Mouse (Mus musculus) hindbrain, postnatal 0 days (tissue): ENCODE results near the gene Aspg. TPM values are rescaled to one million over a fixed set of nuclear protein-coding genes. Genes with fewer than 3 reads are reported as not detected.

ENCODE experiments used
- ATAC-seq: fragments of 200-750 bp; cut with Nextera tagmentation; 2 replicates; pipeline ENCODE4 v1.8.0; 2017; ENCODE audit warnings: mild to moderate bottlenecking, moderate TSS enrichment, moderate library complexity
- DNase-seq: peaks from one replicate; pipeline ENCODE4 v3.0.0-alpha.2; 2015; ENCODE audit warnings: low spot score
- H3K27ac ChIP-seq: fragments of 300-500 bp; sonication (generic); 2 replicates; pipeline ENCODE4 v1.5.1; 2014; ENCODE audit warnings: mild to moderate bottlenecking
- H3K27me3 ChIP-seq: fragments of 300-500 bp; sonication (generic); 2 replicates; pipeline ENCODE4 v1.6.1; 2014; ENCODE audit warnings: low read length, mixed read lengths; ENCODE audit not compliant: insufficient read depth
- H3K36me3 ChIP-seq: fragments of 300-500 bp; sonication (generic); 2 replicates; pipeline ENCODE4 v1.6.1; 2014; ENCODE audit warnings: low read length, mixed read lengths; ENCODE audit not compliant: insufficient read depth
- H3K4me1 ChIP-seq: fragments of 300-500 bp; sonication (generic); 2 replicates; pipeline ENCODE4 v1.6.1; 2014; ENCODE audit warnings: antibody characterized with exemption, low read length, mixed read lengths; ENCODE audit not compliant: insufficient read depth
- H3K4me2 ChIP-seq: fragments of 300-500 bp; sonication (generic); 2 replicates; pipeline ENCODE4 v1.6.1; 2014; ENCODE audit warnings: low read depth, mild to moderate bottlenecking, low read length, moderate library complexity, mixed read lengths
- H3K4me3 ChIP-seq: fragments of 300-500 bp; sonication (generic); 2 replicates; pipeline ENCODE4 v1.5.1; 2014; ENCODE audit warnings: low read length
- H3K9ac ChIP-seq: fragments of 300-500 bp; sonication (generic); replicated peaks from 2 replicates; pipeline ENCODE4 v1.6.1; 2014; ENCODE audit warnings: mild to moderate bottlenecking, low read length, moderate library complexity, mixed read lengths
- H3K9me3 ChIP-seq: fragments of 300-500 bp; sonication (generic); 2 replicates; pipeline ENCODE4 v1.6.1; 2016; ENCODE audit warnings: low read length, mixed read lengths
- CTCF ChIP-seq: IDR thresholded peaks from 2 replicates; pipeline ENCODE4 v1.5.1; 2016; ENCODE audit warnings: antibody characterized with exemption, control low read depth, low read depth
- WGBS: fragments of 180-500 bp; shearing (Covaris S2); extraction: QIAGEN DNeasy Blood & Tissue Kit; methylation state at CpG from one replicate; pipeline ENCODE4 v1.1.7; 2014; 5-methylcytosine and 5-hydroxymethylcytosine counted together
- microRNA counts: library from miRNA; unstranded; fragments of <30 nt; microRNA quantifications from one replicate; lab custom pipeline; 2015
- microRNA-seq, 2 experiments: library from miRNA; unstranded; fragments of <30 nt; microRNA quantifications; one replicate each; pipeline ENCODE4; 2016
- polyA plus RNA-seq: library from polyadenylated mRNA; unstranded; fragments of >200 nt; fragmentation: Nextera tagmentation; extraction: Ambion mirVana; gene quantifications from 2 replicates; pipeline ENCODE4 v1.2.1, GENCODE M21; 2015
- total RNA-seq: library from RNA; depleted of rRNA; stranded (reverse); fragments of >200 nt; gene quantifications from 2 replicates; pipeline ENCODE4 v1.2.3, GENCODE M21; 2014; rRNA removed

Aspg gene
- total and polyA plus RNA-seq, 2 experiments from 2014 or later = 1.8 to 7.8 TPM

GRCm38 (mm10) chr12:112164840-112165219 is 58.4 kb downstream of the Aspg start:
- no peak for DNase-seq
- WGBS = 70% methylated on average over 6 of the region's 6 CpGs
- ATAC-seq = no peak
- no peak overlapping the region for H3K27ac ChIP-seq
- no peaks in the 10 kb centered on the region for H3K9me3 ChIP-seq
- TF ChIP-seq CTCF = no peak
- H3K27me3 ChIP-seq = no peaks in the 10 kb centered on the region
- H3K4me2 ChIP-seq = no peak overlapping the region
- H3K4me3 ChIP-seq = no peak overlapping the region
- peaks cover 9% of the 10 kb centered on the region; the same call in 1 of the 2 replicates for H3K4me1 ChIP-seq
- no peak overlapping the region for H3K9ac ChIP-seq
- H3K36me3 ChIP-seq = no peaks in the 10 kb centered on the region

GRCm38 (mm10) chr12:112169240-112169639 is 62.8 kb downstream of the Aspg start:
- Histone ChIP-seq H3K36me3 (no peaks in the 10 kb centered on the region; the same call in 1 of the 2 replicates), H3K4me1 (peaks cover 14% of the 10 kb centered on the region), H3K4me3 (no peak overlapping the region), H3K9me3 (no peaks in the 10 kb centered on the region), H3K27me3 (no peaks in the 10 kb centered on the region), H3K4me2 (no peak overlapping the region), H3K9ac (no peak overlapping the region), H3K27ac (no peak overlapping the region)
- TF ChIP-seq CTCF = no peak
- DNase-seq (peak; percentile 31), ATAC-seq (no peak)
- WGBS = 61% methylated on average over 5 of the region's 5 CpGs

- peaks cover 11% of the 10 kb centered on the region; the same call in 1 of the 2 replicates for H3K4me1 ChIP-seq
- no peak for TF ChIP-seq CTCF
- H3K27me3 ChIP-seq = no peaks in the 10 kb centered on the region
- H3K27ac ChIP-seq = peak overlapping the region; percentile 62
- H3K9me3 ChIP-seq = no peaks in the 10 kb centered on the region
- H3K4me2 ChIP-seq = no peak overlapping the region
- ATAC-seq = peak; percentile 52; the same call in 1 of the 2 replicates
- WGBS = 21% methylated on average over 20 of the region's 20 CpGs
- peak; percentile 41 for DNase-seq
- H3K4me3 ChIP-seq = no peak overlapping the region
- no peaks in the 10 kb centered on the region; the same call in 1 of the 2 replicates for H3K36me3 ChIP-seq
- H3K9ac ChIP-seq = no peak overlapping the region
These were observed 64.4 kb downstream of the Aspg start for GRCm38 (mm10) chr12:112170671-112171574.

GRCm38 (mm10) chr12:112171657-112172056 is 65.2 kb downstream of the Aspg start:
- no peak overlapping the region for H3K4me3 ChIP-seq
- H3K27me3 ChIP-seq = no peaks in the 10 kb centered on the region
- H3K4me1 ChIP-seq = peaks cover 11% of the 10 kb centered on the region; the same call in 1 of the 2 replicates
- TF ChIP-seq CTCF = no peak
- H3K9ac ChIP-seq = no peak overlapping the region
- H3K9me3 ChIP-seq = no peaks in the 10 kb centered on the region
- peak overlapping the region; percentile 62 for H3K27ac ChIP-seq
- H3K4me2 ChIP-seq = no peak overlapping the region
- no peak for ATAC-seq
- no peaks in the 10 kb centered on the region; the same call in 1 of the 2 replicates for H3K36me3 ChIP-seq
- DNase-seq = peak; percentile 66
- 92% methylated on average over 1 of the region's 1 CpGs for WGBS

GRCm38 (mm10) chr12:112172214-112172613 is 65.7 kb downstream of the Aspg start:
- ATAC-seq = no peak
- H3K4me3 ChIP-seq = no peak overlapping the region
- no peak overlapping the region for H3K4me2 ChIP-seq

More at GRCm38 (mm10) chr12:112172214-112172613, 65.7 kb downstream of the Aspg start:
- H3K9me3 ChIP-seq = no peaks in the 10 kb centered on the region
- no peak overlapping the region for H3K27ac ChIP-seq
- TF ChIP-seq CTCF = no peak
- H3K36me3 ChIP-seq = no peaks in the 10 kb centered on the region; the same call in 1 of the 2 replicates
- no peaks in the 10 kb centered on the region for H3K27me3 ChIP-seq
- DNase-seq = no peak
- H3K9ac ChIP-seq = no peak overlapping the region
- peaks cover 11% of the 10 kb centered on the region; the same call in 1 of the 2 replicates for H3K4me1 ChIP-seq
- 60% methylated on average over 8 of the region's 8 CpGs for WGBS

MicroRNAs within 50 kb of the gene (microRNA counts, 519-probe panel; counts per million panel counts)
- 1,630 counts per million, percentile 20 among the panel's probes with 10 or more counts for microRNA mmu-miR-203 (lab: Ali Mortazavi, UCI)

Small RNA genes lying within 50 kb of the gene (microRNA-seq; reads per million reads assigned to microRNA genes)
- gene Mir203 = 714 to 857 reads per million in 2 experiments
- gene Mir3073a = 0 reads per million in 2 experiments
- 0 reads per million in 2 experiments for gene Mir3073b

Other genes with a start within 250 kb of the Aspg start
- gene Ppp1r13b, start 198.6 kb upstream of the Aspg start, total RNA-seq = 54.5 and 57.4 TPM in 2 replicates
- gene Ppp1r13b, start 198.6 kb upstream of the Aspg start, polyA plus RNA-seq = 31.6 and 36.5 TPM in 2 replicates
- gene Atp5mpl, start 139.7 kb upstream of the Aspg start, total RNA-seq = 225 and 251 TPM in 2 replicates
- 1,023 and 1,032 TPM in 2 replicates for gene Atp5mpl, start 139.7 kb upstream of the Aspg start, polyA plus RNA-seq
- gene Tdrd9, start 135.1 kb upstream of the Aspg start, total RNA-seq = 0.07 and 0.68 TPM in 2 replicates
- 0.20 and 0.46 TPM in 2 replicates for gene Tdrd9, start 135.1 kb upstream of the Aspg start, polyA plus RNA-seq
- 0.73 TPM in 1 of 2 replicates, not detected in the other for gene Rd3l, start 125.4 kb upstream of the Aspg start, total RNA-seq
- gene Rd3l, start 125.4 kb upstream of the Aspg start, polyA plus RNA-seq = 0.61 TPM in 1 of 2 replicates, not detected in the other
- 25.1 and 26.3 TPM in 2 replicates for gene Kif26a, start 39.5 kb downstream of the Aspg start, total RNA-seq
- 1.8 and 1.9 TPM in 2 replicates for gene Kif26a, start 39.5 kb downstream of the Aspg start, polyA plus RNA-seq